Mouse (Mus musculus) C2C12 (cell line): ENCODE measurements around the gene Spata31d1b. TPM values are rescaled to one million over a fixed set of nuclear protein-coding genes. Genes with fewer than 3 reads are reported as not detected.
A peak's percentile ranks its signal among the peaks of the same experiment; 100 is the strongest.
"Not testable (repeated sequence)": the region's sequence is repeated elsewhere in the genome, so short reads cannot be mapped to it uniquely, and the experiment has no call there.

Experiments
- H3K27me3 ChIP-seq: one replicate; pipeline ENCODE4 v1.6.1; 2011; ENCODE audit not compliant: control insufficient read depth, insufficient read depth, insufficient read length
- H3K36me3 ChIP-seq: one replicate; pipeline ENCODE4 v1.6.1; 2011; ENCODE audit not compliant: control insufficient read depth, insufficient read depth
- H3K4me3 ChIP-seq: one replicate; pipeline ENCODE4 v1.5.1; 2011; ENCODE audit warnings: mild to moderate bottlenecking, control low read depth; ENCODE audit not compliant: poor library complexity, insufficient read depth, severe bottlenecking
- H3K79me2 ChIP-seq: one replicate; pipeline ENCODE4 v1.6.1; 2011; ENCODE audit not compliant: control insufficient read depth, insufficient read depth
- H3K79me3 ChIP-seq: one replicate; pipeline ENCODE4 v1.6.1; 2011; ENCODE audit warnings: low read depth, control low read depth
- H3ac ChIP-seq: one replicate; pipeline ENCODE3; 2011; ENCODE audit warnings: low read depth; ENCODE audit not compliant: control insufficient read depth, insufficient read length
- CEBPB ChIP-seq: IDR thresholded peaks from one replicate; pipeline ENCODE4 v1.6.1; 2011; ENCODE audit warnings: low read depth, mild to moderate bottlenecking, control low read depth, moderate library complexity
- CTCF ChIP-seq: IDR thresholded peaks from one replicate; pipeline ENCODE4 v1.5.1; 2011; ENCODE audit not compliant: control insufficient read depth, insufficient read depth, insufficient read length
- FOSL1 ChIP-seq: IDR thresholded peaks from one replicate; pipeline ENCODE4 v1.8.0; 2011; ENCODE audit warnings: mild to moderate bottlenecking, low read length; ENCODE audit not compliant: poor library complexity, insufficient read depth, severe bottlenecking
- MAX ChIP-seq: IDR thresholded peaks from one replicate; pipeline ENCODE4 v1.6.1; 2011; ENCODE audit warnings: mild to moderate bottlenecking, control low read depth
- MYOD1 ChIP-seq: IDR thresholded peaks from one replicate; pipeline ENCODE4 v1.6.1; 2011; ENCODE audit warnings: low read depth; ENCODE audit not compliant: control insufficient read depth, insufficient read length
- MYOG ChIP-seq: IDR thresholded peaks from one replicate; pipeline ENCODE4 v1.6.1; 2011; ENCODE audit not compliant: control insufficient read depth, insufficient read length; ENCODE audit errors: extremely low read depth
- USF1 ChIP-seq: IDR thresholded peaks from one replicate; pipeline ENCODE4 v1.6.1; 2011; ENCODE audit warnings: low read depth, mild to moderate bottlenecking, control low read depth, moderate library complexity
- polyA plus RNA-seq: library from polyadenylated mRNA; unstranded; fragments of >200 nt; fragmentation: generic; extraction: Trizol; gene quantifications from one replicate; pipeline ENCODE4 v1.2.1, GENCODE M21; 2012; ENCODE audit warnings: missing spikeins

Gene Spata31d1b
- polyA plus RNA-seq, 1 experiment: not detected

GRCm38 (mm10) chr13:59719475-59719874 lies 7.4 kb downstream of the Spata31d1b start:
- H3K27me3 ChIP-seq: peaks cover 36% of the 10 kb centered on the region
- no peak overlapping the region for H3ac ChIP-seq
- no peaks in the 10 kb centered on the region for H3K79me2 ChIP-seq
- H3K36me3 ChIP-seq: no peaks in the 10 kb centered on the region
- no peak overlapping the region for H3K4me3 ChIP-seq
- H3K79me3 ChIP-seq: no peaks in the 10 kb centered on the region
- TF ChIP-seq USF1 (no peak), MYOD1 (no peak), CTCF (no peak), MAX (no peak), FOSL1 (no peak), MYOG (no peak)

- not testable (repeated sequence) for H3K79me2 ChIP-seq, H3K36me3 ChIP-seq, H3K4me3 ChIP-seq, H3ac ChIP-seq, H3K79me3 ChIP-seq
- H3K27me3 ChIP-seq: peaks cover 49% of the 10 kb centered on the region
These were observed 10.0 kb downstream of the Spata31d1b start for GRCm38 (mm10) chr13:59722089-59722488.

DNA sequence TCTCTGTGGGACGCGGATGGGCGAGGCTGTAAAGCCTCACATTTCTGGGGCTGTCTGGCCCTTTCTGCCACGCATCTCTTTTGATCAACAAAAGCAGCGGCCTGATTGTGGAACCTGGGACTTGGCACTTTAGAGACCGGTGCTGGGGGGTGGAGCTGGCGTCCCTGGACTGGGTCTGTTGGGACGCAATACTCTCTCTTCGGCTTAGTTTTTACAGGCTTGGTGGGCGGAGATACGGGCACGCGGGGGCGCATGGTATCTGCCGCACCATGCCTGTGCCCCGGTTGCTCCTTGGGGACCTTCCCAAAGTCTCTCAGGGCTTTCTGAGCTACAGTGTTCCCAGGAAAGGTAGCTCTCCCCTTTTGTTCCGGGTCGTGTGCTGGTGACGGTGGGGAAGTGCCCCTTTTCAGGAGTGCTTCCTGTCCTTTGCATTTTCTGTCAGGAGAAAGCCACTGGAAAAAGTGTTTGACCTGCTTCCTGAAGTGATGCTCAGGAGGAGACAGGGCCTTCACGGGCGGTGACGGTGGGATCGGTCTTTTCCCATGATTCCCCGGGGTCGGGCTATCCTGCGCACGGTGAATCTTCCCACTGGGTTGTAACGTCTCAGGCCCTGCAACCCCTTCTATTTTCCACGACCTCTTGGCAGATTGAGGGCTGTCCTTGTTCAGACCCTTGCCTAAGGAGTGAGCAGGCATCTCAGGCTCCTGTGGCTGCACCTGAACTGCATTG lies 14.2 kb downstream of the Spata31d1b start:
- H3K36me3 ChIP-seq: no peaks in the 10 kb centered on the region
- peaks cover 60% of the 10 kb centered on the region for H3K27me3 ChIP-seq
- H3K79me3 ChIP-seq: no peaks in the 10 kb centered on the region
- no peak overlapping the region for H3ac ChIP-seq
- H3K79me2 ChIP-seq: no peaks in the 10 kb centered on the region
- TF ChIP-seq FOSL1: no peak
- no peak for TF ChIP-seq CTCF
- no peak for TF ChIP-seq MAX
- no peak for TF ChIP-seq MYOD1
- no peak for TF ChIP-seq CEBPB
- no peak for TF ChIP-seq MYOG
- TF ChIP-seq USF1: no peak
- H3K4me3 ChIP-seq: no peak overlapping the region

DNA sequence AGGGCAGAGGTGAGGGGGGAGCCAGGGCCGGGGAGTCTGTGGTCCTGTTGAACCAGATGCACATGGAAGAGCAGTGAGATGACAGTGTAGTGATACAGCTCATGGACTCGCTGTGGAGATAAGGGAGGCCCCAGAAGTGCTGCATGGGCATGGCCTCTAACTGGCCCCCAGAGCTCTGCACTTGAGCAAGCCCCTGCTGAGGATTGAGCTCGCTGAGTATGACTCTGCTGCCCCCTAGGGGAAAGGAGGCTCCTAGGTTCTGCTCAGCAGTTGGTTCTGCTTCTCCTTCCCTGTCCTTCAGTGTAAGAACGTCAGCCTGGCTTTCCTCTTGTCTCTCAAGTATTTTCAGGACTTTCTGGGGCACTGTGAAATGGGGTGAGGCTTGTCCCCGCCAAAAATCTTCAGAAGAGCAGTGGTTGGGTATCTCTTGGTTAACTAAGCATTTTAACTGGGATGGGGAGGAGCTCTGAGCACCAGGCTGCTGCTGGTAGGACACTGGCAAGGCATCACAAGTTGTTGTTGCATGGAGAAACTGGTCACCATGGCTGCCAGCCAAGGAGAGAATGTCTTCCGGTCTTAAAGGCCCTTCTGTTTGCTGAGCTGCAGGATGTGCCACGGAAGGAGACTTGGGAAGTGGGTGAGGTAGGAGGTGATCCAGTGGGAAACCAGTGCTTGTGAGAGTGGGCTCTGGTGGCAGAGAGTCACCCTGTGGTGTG lies 16.5 kb downstream of the Spata31d1b start:
- no peaks in the 10 kb centered on the region for H3K79me2 ChIP-seq
- TF ChIP-seq MYOG: no peak
- no peak for TF ChIP-seq MYOD1
- no peak for TF ChIP-seq FOSL1
- TF ChIP-seq CTCF: peak; percentile 85
- no peak for TF ChIP-seq MAX
- no peak for TF ChIP-seq USF1
- TF ChIP-seq CEBPB: no peak
- peaks cover 52% of the 10 kb centered on the region for H3K27me3 ChIP-seq
- H3K4me3 ChIP-seq: no peak overlapping the region
- no peak overlapping the region for H3ac ChIP-seq
- no peaks in the 10 kb centered on the region for H3K36me3 ChIP-seq
- no peaks in the 10 kb centered on the region for H3K79me3 ChIP-seq

- Histone ChIP-seq H3ac (no peak within 1 kb of the TSS), H3K4me3 (no peak within 1 kb of the TSS), H3K79me2 (no peaks in the 10 kb centered on the region), H3K79me3 (no peaks in the 10 kb centered on the region), H3K27me3 (peaks cover 22% of the 10 kb centered on the region), H3K36me3 (no peaks in the 10 kb centered on the region)
- no peak for TF ChIP-seq MYOG
- TF ChIP-seq MAX: no peak
- TF ChIP-seq FOSL1: no peak
- no peak for TF ChIP-seq CTCF
- no peak for TF ChIP-seq USF1
- no peak for TF ChIP-seq CEBPB
- no peak for TF ChIP-seq MYOD1
These were observed 19.6 kb downstream of the Spata31d1b start, which contains the start of gene Spata31d1d for GRCm38 (mm10) chr13:59731652-59732051. Spata31d1d (minus strand) TSS chr13:59731752.

- Histone ChIP-seq H3K27me3 (peaks cover 15% of the 10 kb centered on the region), H3K36me3 (no peaks in the 10 kb centered on the region), H3K79me3 (no peaks in the 10 kb centered on the region), H3ac (no peak overlapping the region), H3K4me3 (no peak overlapping the region), H3K79me2 (no peaks in the 10 kb centered on the region)
- TF ChIP-seq MYOD1: no peak
- TF ChIP-seq MYOG: no peak
- no peak for TF ChIP-seq MAX
- no peak for TF ChIP-seq FOSL1
- no peak for TF ChIP-seq CEBPB
- TF ChIP-seq CTCF: no peak
- no peak for TF ChIP-seq USF1
These were observed 21.9 kb downstream of the Spata31d1b start for GRCm38 (mm10) chr13:59733936-59734335.

- not testable (repeated sequence) for H3K79me2 ChIP-seq, H3ac ChIP-seq, H3K4me3 ChIP-seq
These were observed 22.3 kb downstream of the Spata31d1b start for GRCm38 (mm10) chr13:59734347-59734746.

More at GRCm38 (mm10) chr13:59734347-59734746, 22.3 kb downstream of the Spata31d1b start:
- H3K79me3 ChIP-seq, H3K36me3 ChIP-seq: not testable (repeated sequence)
- H3K27me3 ChIP-seq: peaks cover 13% of the 10 kb centered on the region
